Mouse (Mus musculus): ENCODE data around the gene Odaph.
"Not testable (repeated sequence)": the region's sequence is repeated elsewhere in the genome, so short reads cannot be mapped to it uniquely, and the experiment has no call there.

Gene Odaph

DNA sequence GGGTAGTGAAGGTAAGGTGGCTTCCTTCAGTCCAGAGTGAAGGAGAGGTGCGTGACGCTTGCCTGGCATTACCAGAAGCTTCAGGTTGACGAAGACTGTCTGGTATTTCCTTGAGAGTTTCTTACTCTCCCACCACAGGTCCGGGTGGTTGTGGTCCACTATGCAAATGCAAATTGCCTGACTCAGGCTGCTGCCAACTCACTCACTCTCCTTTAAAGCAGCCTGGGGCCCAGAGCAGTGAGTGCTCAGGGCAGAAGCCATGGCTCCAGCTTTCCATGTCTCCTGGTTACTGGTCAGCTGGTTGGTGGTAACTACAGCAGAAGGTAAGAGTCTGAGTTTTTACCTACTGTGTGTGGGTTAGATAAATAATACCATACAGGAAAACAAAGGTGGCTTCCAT is at the start of gene Odaph:
Gene Odaph (plus strand): TSS at position 240 of the 400 bp plus-strand sequence.
- no peak for DNase-seq (ENCODE audit: low spot score in 2 of 2)

DNA sequence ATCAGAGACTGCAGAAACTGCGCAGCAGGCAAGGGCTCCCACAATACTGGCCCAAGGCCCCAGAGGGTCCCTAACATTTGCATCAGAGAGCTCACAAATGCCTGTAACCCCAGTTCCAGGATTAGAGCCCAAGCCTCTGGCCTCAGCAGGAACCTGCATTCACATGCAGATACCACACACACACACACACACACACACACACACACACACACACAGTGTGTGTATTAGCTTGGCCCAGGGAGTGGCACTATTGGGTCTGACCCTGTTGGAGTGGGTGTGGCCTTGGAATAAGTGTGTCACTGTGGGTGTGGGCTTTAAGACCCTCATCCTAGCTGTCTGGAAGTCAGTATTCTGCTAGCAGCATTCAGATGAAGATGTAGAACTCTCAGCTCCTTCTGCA is 41.7 kb upstream of the Odaph start:
- DNase-seq (ENCODE audit: low spot score in 2 of 2), result not testable (repeated sequence)

DNA sequence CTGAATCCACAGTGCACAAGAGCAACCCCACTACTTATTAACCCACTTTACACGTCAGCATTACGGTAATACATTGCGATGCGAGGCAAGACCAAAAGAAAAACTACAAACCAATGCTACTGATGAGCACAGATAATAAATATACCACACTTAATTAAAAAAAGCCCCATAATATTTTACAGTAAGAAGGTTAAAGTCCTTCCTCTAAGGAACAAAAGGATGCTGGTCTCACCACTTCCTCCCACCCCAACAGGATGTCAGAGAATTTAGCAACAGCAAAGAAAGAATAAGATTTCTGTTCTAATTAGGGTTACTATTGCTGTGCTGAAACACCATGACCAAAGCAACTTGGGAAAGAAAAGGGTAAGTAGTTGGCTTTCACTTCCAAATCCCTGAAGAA is 40.3 kb upstream of the Odaph start:
- DNase-seq (ENCODE audit: low spot score in 2 of 2), result no peak

DNA sequence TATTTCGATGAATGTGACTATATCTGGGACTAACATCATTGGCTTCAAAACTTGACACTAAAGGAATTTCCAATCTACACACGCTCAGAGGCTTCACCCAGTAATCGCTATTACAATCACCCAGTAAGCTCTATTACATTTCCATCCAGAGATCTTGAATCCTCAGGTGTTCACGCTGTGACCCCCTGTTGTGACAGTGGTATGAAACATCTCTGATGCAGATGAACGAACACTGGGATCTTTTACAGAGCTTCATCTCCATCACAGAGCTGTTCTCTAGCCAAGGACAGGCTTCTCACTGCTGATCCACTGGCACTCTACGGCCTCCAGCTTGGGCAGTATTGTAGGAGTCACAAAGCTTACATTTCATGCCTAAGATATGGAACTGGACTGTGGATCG is 37.8 kb upstream of the Odaph start:
- no peak for DNase-seq (ENCODE audit: low spot score in 2 of 2)

DNA sequence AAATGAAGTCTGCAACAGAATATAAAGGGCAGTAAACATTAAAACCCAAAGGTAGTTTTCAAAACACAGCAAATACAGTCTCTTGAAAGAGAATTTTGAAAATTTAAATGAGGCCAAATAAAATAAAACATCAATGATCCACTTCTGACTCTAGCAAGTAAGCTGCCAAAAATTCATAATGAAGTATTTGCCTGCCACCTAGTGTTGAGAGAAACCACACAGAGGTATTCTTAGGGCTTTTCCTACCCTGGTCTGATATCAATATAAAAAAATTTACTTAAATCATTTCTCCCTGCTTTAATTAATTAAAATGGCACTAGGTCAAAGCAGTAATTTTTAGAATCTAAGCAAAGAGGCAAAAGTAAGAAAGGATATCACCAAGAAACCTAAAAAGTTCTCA is 35.9 kb upstream of the Odaph start:
- DNase-seq (ENCODE audit: low spot score in 2 of 2), result no peak

DNA sequence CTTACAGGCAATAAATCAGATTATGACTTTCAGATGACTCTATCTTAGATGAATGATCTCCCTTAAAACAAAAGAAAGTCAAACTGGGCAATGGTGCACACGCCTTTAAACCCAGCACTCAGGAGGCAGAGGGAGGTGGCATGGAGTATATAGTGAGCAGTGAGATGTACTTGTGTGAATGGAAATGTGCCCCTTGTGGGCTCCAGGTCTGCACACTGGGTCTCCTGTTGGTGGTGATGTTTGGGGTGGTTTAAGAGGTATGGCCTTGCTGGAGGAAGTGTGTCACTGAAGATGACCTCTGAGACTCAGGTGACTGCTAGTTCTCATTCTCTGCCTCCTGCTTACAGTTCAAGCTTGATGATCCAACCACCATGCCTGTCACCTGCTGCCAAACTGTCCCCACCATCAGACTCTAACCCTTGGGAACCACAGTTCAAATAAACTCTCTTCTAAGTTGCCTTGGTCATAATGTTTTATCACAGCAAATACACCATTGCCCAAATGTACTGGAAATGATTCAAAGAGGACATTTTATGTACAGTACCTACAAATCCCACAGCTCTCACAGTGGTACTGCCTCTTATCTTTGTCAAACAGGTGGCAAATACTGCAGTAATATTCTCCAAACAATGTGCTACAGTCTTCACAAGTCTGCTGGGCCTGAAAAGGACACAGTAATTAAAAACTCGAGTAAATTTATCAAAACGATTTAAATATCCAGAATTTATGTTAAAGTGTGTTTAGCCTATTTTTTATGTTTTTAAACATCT is 30.1 kb upstream of the Odaph start:
- DNase-seq (ENCODE audit: low spot score in 2 of 2), result no peak

DNA sequence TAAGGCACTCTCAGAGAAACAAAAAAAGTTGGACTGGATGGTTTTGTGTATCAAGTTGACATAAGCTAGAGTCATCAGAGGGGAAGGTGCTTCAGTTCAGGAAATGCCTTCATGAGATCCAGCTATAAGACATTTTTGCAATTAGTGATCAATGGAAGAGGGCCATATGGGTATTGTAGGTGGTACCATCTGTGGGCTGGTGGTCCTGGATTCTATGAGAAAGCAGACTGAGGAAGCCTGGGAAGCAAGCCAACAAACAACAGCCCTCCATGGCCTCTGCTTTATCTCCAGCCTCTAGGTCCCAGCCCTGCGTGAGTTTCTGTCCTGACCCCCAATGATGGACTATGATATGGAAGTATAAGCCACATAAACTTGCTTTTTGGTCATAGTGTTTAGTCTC is 28.2 kb upstream of the Odaph start:
- no peak for DNase-seq (ENCODE audit: low spot score in 2 of 2)

DNA sequence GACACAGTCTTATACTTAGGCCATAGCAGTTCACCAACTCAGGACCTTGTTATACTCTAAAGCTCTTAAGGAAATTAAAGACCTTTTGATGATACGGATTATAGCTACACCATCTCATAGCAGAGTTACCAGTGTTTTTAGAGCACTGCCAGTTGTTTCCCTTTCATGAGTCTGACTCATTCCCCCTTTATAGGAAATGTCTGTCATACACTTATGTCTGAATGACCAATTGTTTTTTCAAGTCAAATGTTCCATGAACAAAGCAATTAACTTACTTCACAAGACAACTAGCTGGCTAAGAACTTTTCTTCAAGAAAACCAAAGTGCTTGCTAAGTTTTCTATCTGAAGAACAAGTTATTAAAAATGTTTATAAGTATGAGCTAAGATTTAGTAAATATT is 27.3 kb upstream of the Odaph start:
- DNase-seq (ENCODE audit: low spot score in 2 of 2), result no peak

DNA sequence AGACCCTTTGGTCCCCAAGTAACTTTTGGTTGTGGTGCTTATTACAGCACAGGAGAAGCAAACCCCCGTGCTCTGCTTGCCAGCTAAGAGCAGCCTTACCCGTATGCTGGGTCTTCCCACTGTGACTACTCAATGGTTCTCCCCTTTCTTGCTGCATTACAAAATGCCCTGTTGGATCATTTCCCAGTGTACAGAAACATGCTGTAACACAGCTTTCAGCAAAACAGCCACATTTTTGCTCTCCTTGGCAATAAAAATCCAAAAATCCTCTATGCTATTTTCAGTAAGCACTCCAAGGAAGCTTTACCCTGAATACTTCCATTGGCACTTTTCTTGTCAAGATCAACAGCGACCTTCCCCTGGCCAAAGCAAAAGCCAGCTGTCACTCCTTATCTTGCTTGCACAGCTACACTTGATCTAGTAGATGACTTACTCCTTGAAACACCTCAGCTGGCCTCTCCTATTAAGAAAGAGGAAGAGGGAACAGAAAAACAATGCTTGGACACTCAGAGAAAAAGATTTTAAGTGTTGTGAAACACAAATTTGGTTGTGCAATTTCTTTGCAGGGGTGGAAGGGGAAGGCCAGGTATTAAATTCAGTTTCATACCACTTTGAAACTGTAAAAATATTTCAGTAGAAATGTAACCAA is 26.5 kb upstream of the Odaph start:
- no peak for DNase-seq (ENCODE audit: low spot score in 2 of 2)

DNA sequence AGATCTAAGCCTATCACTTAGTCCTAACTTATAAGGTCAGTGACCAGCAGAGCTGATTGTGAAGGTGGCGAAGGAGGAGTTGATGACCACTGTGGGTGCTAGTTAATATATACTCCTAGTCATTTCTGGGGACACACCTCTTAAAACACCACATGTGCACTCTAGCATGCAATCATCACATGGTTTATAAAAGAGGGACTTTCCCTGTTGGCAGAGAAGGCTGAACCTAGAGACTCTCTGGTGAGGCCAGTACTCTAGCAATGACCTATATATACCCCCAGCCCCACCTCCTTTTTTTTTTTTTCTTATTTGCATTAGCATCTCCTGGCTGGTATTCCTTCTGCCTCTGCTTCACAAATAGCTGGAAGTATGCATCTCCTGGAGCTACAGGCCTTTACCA is 25.9 kb upstream of the Odaph start:
- no peak for DNase-seq (ENCODE audit: low spot score in 2 of 2)

DNA sequence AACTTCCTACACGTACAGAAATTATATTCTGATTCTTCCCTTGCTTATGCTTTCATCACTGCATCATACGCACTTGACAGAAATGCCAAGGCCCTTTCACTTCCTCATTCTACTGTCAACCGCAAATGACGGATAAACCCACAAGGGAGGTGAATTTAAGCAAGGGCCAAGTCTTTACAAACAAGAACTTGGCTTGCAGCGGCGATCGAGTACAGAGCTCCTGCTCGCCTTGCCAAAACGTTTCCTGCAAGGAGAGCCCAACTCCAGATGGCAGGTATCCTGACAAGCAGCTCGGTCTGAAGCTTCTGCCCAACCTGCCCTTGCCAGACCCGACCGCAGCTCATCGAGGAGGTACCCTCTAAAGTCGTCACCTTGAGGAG is 25.0 kb upstream of the Odaph start:
- no peak for DNase-seq (ENCODE audit: low spot score in 2 of 2)

DNA sequence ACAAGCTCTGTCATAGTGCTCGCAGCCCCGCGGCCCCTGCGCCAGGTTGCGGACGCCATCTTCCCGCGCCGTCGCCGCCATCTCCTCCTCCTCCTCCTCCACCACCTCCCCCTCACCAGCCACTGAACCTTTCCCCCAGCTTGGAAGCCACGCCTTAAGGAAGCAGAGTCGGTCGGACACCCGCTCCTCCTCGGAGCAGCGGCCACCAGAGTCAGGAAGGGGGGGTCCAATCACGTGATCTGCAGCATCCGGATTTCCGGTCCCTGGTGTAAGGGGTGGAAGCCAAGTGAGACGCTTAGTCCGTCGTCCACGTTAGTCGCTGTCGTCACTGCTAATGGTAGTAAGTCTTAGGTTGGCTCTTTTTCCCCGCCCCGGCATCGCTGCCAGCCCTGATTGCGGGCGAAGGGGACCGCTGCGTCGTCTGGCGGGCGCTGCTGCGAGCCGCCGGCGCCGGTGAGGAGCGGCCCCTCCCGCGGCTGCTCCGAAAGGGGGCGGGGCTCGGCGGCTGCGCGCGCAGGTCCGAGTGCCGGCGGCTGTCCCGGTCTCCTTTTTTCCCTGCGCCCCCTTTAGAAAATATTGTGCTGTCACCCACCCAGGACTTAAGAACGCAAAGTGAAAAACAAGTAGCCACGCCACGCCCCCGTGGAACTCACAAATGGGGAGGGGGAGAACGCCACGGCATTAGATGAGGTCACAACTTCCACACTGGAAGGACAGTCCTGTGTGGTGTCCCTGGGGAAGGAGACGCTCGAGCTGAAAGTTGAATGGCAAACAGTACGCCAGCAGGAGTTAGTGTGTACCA is 24.4 kb upstream of the Odaph start, which contains the start of gene Rchy1:
Gene Rchy1 (minus strand): TSS at position 430 of the 802 bp plus-strand sequence.
- peak; percentile 89 to 93 for DNase-seq (ENCODE audit: low spot score in 2 of 2)

DNA sequence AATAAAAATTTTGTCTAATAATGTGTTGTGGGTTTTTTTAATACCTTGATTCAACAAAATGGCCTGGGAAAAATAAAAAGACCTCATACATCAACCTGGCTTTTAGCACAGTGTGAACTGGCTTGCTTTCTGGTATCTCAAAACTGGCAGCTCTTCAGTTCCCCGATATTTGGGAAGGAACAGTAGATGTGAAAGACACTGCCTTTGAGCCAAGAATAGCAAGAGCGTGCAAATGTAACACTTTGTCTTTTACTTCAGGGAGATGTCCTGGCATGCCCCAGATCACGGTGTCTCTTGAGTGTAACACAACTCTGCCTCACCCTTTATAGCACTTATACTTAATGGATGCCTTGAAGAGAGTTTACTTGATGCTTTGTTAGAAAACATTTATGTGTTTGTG is 15.2 kb upstream of the Odaph start:
- no peak for DNase-seq (ENCODE audit: low spot score in 2 of 2)

DNA sequence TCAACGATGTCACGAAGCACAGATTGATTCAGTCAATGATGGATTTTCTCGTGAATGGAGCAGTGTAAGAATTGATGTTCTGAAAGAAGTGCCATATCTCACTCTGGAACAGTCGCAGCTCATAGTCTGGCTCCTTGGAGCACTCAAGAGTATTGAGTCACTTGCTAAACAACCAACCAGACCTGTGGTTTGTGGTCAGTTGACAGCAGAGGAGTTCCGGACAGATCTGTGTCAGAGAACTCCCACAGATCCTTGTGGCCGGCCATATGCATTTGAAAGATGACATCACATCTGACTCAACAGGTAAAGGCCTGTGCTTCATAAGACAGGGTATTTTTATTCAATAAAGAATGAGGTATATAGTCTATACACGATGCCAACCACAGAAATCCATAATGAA is 13.3 kb upstream of the Odaph start:
- DNase-seq (ENCODE audit: low spot score in 2 of 2), result no peak

DNA sequence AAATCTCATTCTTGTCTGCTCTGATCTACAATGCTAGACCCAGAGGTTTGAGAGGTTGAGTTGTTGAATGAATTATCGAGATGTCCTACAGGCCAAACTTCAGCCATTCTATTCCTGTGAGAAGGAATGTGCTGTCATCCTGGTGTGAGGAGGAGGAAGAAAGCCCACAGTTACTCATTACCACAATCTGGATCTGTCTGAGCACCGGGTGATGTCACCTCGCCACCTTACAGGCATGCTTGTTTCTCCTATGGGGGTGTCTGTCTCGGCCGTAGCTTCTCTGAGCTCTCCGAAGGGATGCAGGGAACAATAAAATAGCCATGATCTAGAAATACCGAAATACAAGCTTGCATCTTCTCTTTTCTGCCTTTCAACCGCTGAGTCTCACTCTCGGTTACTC is 11.5 kb upstream of the Odaph start:
- DNase-seq (ENCODE audit: low spot score in 2 of 2), result no peak

DNA sequence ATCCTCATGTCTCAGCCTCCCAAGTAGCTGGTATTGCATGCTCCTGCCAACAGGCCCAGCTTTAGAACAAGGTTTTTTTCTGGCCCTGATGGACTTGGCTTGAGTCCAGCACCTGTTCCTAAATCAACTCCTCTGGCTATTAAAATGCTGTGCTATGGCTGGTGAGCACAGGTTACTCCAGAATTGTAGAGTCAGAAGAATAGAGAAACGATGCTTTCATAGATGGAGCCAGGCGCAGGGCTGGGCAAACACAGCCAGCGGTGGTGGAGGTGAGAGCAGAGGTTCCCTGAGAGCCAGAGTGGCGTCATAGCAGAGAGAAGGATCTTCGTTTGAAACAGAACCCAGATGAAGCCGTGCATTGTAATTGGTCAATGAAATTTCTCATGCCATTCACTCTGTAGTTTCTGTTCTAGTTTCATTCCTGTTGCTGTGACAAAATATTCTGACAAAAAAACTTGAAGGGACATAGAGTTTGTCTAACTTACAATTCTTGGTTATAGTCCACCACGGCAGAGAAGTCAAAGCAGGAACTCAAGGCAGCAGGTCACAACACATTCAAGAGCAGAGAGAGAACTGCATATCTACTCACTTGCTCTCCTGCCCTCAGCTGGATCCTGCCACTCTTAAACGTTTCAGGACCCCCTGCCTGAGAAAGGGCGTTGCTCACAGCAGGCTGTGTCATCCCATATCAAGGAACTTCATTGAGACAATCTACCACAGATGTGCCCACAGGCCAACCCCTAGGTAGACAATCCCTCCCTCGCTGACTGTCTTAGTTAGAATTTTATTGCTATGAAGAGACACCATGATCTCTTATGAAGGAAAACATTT is 10.5 kb upstream of the Odaph start:
- no peak for DNase-seq (ENCODE audit: low spot score in 2 of 2)

DNA sequence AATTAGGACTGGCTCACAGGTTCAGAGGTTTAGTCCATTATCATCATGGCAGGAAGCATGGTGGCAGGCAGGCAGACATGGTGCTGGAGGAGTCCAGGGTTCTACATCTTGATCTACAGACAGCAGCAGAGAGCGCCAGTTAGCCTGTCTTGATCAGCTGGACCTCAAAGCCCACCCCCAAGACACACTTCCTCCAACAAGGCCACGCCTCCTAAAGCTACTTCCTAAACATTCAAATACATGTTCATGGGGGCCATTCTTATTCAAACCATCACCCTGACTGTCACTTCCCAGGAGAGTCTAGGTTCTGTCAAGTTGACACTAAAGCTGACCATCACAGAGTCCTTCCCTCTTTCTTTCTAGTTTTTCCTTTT is 9.9 kb upstream of the Odaph start:
- DNase-seq (ENCODE audit: low spot score in 2 of 2), result no peak

DNA sequence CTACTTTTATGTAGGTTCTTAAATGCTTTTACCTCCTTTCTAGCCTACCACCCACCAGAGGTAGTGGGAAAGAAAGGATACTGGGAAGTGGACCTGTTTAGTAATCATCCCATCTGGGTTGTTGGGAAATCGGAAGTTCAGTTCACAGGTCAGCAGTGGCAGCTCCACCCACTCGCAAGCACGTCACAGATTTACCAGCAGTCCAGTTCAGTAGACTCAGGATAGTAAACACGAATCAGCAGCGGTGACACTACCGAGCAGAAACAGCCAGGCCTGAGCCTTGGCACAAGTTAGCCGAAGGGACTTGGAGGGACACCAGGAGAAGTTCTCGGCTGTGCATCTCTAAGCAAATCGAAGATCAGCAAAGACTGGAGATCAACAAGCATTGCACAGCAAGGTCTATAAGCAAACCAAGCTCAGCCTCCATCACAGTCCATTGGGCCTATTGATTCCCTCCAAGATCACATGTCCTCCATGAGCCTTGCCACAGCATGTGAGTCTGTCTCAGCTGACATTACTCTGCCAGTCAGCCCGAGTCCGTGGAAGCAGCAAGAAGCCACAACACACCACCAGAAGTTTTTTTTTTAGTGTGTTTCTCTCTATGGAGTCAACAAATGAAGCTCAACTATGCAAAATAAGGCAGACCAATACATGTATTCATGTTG is 6.0 kb upstream of the Odaph start:
- no peak for DNase-seq (ENCODE audit: low spot score in 2 of 2)

DNA sequence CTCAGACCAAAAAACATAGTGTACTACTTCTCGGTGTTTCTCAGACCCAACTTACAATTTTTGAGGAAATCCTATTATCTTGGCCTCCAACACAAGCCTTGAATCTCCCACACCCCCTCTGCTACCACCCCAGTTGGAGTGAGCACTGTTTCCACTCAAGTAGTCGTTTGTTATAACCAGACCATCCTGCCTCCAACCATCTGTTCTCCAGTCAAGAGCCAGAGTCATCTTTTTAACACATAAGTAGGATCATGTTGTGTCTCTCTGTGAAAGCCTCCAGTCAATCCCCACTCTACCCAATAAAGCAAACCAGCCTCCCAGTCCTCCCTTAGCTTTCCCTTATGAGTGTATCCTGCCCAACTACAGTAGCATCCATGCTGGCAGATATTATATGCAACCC is 3.8 kb upstream of the Odaph start:
- DNase-seq (ENCODE audit: low spot score in 2 of 2), result no peak

DNA sequence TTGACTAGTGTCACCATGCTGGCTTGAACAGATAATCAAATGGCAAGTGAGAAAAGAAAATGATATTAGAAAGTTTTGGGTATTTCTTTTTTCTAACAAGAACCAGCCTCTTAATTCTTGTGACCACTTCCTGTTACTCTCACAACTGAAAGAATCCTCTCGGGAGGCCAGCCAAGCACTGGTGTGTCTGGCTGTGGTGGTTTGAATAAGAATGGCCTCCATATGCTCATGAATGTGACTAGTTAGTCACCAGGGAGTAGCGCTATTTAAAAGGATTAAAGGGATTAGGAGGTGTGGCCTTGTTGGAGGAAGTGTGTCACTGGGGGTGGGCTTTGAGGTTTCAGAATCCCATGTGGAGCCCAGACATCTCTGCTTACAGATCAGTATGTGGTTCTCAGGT is 1.6 kb upstream of the Odaph start:
- DNase-seq (ENCODE audit: low spot score in 2 of 2), result no peak

DNA sequence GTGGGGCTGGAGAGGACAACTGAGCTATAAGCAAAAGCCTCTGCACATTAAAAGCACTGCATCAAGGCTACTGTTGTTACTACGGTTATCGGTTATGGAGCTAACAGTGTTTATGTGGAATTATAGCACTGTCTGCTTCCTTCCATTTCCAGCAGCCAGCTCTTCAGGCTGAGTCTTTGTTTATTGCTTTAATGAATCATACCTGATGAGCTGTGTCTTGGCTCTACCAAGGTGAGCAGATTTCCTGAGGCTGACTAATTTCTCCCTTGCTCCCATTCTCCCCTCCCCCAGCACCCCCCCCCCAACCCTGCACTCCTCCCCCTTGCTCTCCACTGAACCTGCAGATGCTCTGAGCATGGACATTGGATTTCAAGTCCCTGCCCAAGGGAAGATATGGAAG is 524 bp downstream of the Odaph start:
- no peak for DNase-seq (ENCODE audit: low spot score in 2 of 2)

All from urinary bladder, adult 18-20 months (tissue).